Mouse (Mus musculus) lung, postnatal 36 days (tissue): ENCODE results near the gene Dars.
A peak's percentile ranks its signal among the peaks of the same experiment; 100 is the strongest.

Experiments used
- DNase-seq: peaks from one replicate; pipeline ENCODE4 v3.0.0; 2022; ENCODE audit warnings: mixed read lengths

The Dars gene

DNA sequence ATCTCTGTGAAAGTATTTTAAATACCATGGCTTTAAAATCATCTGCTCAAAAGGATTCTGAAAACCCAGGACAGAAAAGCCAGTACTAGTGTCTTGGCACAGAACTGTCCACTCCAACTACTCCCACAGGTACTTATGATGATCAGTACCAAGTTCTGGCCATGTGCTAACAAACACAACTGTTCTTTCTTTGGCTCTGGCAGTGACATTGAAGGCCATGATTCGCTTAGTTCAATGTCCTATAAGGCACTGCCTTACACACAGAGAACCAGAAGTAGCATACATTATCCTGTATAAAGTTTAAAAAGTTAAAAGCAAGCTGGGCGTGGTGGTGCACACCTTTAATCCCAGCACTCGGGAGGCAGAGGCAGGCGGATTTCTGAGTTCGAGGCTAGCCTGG lies 6.0 kb downstream of the Dars start:
- no peak for DNase-seq

DNA sequence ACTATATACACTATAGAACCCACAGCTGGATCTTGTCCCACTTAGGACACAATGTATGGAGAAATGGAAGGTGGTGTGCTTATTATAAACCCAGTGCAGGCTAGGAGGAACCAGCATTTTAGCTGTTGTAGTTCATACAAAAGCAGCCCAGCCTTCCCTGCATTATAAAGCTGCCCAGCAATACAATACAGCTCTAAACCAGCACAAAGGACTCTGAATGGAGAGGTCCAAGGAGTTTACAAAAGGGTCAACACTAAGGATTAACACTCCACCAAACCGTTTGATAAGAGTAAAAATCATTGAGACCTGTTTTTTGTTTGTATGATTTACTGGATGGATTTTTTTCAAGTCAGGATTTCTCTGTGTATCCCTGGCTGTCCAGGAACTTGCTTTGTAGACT lies 10.3 kb downstream of the Dars start:
- no peak for DNase-seq

DNA sequence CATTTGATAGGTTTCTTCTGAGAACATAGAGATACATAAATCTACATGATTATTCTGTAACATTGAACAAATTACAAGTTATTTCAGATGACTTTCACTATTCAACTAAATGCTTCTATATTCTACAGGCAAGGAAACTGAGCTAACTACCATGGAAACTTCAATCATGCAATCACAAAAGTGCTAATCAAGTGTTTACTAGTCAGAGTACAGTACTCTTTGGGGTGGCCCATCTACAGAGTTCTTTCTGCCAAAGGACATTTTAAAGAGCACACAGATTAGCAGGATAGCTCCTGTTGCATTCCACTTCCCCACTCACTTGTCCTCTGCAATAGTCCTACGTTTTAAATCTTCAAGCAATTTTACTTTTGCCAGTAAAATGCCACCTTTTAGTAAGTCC lies 11.5 kb downstream of the Dars start:
- no peak for DNase-seq

DNA sequence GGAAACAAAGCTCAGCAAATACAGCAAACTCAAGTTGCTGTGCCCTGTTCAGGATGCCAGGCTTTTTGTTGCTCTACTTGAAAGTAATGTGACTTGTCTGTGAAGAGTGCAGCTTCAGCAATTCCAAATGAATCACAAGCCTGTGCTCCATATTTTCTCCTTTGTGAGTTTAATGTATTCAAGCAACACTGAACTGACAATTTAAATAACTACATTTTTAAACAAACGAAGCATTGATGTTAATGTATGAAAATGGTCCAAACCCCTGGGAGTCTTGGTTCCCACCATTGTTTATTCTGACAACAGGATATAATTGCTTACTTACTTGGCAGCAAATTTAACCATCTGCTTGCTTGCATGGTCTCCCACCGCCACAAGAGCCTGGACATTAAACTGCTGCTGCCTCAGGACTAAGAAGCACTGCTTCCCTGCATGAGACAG lies 12.1 kb downstream of the Dars start:
- DNase-seq: peak; percentile 18

DNA sequence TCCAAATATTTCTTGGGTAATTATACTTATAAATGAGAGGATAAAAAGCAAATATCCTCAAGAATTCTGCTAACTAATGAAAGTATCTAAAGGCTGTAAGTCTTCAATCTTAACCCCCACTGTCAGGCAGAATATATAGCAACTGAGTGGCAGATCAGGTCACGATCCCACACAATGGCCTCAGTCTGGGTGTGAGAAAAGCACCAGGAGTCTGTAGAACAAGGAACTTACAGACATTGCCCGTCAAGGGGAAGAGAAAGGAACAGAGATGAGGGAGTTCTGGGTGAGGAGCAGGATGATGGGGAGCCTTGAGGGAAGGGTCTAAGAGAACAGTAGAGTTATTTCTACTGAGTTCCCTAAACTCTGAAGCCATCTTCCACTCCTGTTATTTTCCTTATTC lies 16.2 kb downstream of the Dars start:
- DNase-seq: no peak

DNA sequence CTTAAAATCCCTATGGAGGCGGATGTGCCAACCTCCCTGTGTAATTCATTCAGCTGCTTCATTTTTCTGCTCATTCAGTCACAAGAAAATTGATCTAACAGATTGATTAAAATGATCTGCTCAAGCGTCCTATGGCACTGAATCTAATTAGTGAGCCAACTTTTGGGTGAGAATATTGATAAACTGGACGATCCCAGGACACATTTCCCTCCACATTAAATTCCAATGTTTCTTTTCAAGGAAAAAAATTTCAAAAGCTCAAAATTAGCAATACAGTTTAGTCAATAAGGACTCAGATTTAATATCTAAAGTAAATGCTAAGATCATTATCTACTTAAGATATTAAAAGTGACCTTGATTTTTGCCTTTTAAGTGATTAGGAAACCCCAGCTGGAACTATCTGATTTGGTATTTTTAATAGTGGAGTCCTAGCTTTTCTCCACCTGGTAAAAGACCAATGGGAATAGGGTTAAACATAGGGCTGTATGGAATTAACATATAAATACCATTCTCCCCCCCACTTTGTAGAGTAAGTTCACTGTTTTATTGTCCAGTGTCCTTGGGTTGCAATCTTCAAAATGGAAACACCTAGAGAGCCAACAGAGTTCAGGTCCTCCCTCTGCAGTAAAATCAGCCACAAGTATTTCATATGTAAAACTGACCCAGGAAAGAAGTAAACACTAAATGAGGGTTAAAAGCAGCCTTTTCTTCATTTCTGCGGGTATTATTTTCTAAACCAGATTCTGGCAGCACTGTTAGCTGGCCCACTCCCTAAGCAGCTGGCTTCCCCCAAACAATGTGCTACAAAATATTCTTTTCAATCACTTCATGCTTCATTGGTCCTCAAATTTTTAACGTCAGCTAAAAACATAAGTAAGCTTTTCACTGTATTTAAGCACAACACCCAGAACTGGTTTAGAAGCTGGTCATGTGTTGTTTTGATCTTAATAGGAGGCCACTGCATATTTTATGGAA lies 16.9 kb downstream of the Dars start:
- no peak for DNase-seq

DNA sequence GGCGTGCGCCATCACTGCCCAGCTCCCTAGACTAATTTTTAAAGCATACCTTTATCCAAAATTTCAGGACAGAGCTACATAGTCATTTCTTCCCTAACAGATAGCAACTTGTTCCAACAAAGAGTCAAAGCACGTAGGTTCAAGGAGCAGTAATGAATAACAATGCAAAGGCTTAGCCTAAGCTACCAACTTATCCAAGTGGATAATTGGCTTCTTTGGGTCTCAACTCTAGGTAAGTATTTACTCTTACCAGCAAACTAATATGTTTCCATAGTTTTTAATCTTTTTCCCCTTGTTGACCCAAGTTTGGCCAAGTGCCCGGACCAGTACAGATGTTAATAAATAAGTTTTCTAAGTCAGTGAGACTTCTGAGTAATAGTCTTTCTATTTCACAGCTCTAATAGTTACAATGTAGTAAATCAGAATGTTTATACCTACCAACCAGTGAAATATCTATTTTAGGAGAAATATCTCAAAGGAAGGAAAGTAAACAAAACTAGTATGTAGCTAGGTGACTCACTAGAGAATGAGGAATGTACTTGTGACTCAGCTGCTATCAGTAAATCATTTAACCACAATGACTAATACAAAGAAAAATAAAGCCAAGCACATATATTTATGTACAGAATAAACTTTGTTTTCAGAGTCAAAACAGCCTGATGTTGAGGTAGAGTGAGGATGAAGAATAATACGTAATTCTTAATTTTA lies 18.3 kb downstream of the Dars start:
- peak; percentile 22 for DNase-seq

DNA sequence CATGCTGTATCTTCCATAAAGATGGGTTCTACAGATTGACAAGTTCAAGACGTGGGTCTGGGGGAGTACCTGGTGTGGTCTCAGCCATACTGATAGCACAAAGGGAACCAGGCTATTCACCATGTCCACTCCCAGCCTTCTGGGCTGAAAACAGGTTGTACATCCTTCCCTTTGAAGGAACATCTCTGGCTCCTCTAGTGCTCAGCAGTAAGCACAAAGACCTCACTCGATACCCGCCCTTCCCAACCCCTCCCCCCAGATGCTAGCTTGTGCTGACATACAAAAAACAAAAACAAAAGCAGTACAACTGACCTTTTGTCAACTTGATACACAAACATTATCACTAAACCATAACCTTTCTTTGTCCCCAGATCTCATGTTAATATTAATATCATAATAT lies 22.5 kb downstream of the Dars start:
- DNase-seq: no peak

DNA sequence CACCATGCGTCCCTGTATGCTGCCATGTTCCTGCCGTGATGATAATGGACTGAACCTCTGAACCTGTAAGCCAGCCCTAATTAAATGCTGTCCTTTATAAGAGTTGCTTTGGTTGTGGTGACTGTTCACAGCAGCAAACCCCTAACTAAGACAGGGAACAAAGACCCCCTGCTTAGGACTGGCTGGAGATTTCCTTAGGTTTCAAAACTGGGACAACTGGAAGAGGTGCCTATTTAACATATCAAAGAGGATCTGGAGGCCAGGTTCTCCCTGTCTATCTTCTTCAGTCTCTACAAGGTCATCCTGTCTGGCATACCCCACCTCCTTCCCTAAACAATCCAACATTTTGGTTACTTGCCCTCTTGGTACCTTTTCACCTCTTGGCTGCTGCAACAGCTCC lies 24.8 kb downstream of the Dars start:
- no peak for DNase-seq

DNA sequence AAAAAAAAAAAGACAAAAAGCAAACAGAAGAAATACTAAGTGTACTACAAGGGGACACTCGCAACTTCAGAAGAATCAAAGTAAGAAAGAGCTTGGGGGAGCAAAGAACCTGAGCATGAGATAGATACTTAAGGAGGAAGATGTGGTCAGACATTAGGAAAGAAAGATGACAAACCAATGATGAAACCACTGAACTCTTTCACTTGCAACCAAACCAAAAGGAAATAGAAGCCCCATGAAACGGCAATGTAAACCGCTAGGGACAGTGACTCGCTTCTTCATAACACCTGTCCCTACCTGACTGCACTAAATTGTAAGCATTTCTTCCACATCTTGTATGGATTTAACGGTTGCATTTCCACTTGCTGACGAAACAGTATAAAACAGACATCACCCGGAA lies 30.7 kb downstream of the Dars start:
- no peak for DNase-seq

DNA sequence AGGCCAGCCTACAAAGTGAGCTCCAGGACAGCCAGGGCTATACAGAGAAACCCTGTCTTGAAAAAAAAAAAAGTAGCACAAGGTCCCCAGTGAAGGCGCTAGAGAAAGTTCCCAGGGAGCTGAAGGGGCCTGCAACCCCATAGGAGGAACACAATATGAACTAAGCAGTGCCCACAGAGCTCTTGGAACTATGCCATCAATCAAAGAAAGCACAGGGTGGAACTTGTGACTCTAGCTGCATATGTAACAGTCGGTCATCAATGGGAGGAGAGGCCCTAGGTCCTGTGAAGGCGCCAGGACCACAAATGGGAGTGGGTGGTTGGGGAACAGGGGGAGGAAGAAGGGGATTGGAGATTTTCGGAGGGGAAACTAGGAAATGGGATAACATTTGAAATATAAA lies 40.3 kb downstream of the Dars start:
- no peak for DNase-seq

DNA sequence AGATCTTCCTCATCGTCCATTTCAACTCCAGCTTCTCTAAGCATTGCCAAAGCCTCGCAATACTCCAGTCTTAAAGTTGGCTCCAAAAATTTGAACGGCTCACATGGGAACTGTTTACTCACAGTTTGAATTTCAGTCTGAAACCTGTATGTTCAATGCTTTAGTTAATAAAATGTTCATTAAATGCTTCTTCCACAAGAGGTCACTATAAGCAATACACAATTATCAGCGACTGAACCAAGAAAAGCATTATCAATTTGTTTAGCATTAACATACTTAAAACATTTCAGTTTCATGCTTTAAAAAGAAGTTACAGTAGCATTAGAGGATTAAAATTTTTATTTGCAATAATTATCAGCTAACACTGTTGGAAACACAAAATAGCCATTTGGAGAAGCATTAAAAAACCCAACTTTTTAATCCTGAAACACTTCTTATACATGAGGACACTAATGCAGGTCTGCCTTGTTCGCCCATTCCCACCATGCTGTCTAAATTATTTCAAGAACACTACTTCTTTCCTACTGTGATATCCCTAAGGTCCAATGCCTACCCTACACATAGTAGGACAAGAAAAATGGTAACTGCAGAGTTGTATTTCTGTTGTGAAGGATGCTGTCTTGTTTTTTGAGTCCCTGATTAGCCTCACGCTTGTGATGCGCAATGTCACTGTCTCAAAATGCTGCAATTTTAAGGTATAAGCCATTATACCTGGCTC lies 44.9 kb downstream of the Dars start:
- DNase-seq: no peak

DNA sequence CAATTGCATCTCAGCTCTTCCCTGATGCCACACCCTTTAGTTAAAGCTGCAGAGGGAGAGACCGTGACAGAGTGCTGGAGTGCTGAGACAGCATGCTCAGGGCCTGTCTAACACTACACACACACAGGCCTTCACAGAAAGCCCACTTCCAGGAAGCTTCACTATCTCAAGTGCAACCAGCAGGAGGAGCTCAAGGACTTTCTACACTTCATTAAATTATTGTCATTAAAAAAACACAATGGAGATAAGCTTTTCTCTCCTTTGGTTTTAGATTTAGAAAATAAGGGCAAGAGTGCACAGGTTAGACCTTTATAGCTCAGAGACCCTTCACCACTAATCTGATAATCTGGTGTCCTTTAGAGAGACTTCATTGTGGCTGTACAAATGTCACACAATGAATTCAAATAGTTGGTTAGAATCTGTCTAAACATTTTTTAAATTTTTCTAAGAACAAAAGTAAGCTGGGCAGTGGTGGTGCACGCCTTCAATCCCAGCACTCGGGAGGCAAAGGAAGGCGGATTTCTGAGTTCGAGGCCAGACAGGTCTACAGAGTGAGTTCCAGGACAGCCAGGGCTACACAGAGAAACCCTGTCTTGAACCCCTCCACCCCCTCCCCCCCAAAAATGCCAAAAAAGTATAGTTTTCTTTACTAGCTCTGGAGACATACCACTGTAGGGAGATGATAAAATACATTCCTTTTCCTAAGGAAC lies 48.3 kb downstream of the Dars start:
- peak; percentile 84 for DNase-seq

DNA sequence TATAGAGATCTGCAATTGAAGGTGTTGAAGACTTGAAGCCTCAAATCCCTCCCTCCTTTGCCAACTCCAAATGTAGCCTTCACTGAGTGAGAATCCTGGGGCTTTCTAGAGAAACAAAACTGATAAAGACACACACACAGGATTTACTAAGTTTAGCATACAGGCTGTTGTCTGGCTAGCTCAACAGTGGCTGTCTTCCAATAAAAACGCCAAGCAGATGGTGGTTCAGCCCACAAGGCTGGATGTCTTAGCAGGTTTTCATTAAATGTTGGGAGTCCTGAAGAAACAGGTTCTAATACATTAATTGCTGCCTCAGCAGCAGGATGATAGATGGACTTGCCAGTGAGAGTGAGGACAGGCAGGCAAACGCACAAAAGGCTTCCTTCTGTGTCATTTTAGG lies 56.6 kb downstream of the Dars start:
- no peak for DNase-seq

DNA sequence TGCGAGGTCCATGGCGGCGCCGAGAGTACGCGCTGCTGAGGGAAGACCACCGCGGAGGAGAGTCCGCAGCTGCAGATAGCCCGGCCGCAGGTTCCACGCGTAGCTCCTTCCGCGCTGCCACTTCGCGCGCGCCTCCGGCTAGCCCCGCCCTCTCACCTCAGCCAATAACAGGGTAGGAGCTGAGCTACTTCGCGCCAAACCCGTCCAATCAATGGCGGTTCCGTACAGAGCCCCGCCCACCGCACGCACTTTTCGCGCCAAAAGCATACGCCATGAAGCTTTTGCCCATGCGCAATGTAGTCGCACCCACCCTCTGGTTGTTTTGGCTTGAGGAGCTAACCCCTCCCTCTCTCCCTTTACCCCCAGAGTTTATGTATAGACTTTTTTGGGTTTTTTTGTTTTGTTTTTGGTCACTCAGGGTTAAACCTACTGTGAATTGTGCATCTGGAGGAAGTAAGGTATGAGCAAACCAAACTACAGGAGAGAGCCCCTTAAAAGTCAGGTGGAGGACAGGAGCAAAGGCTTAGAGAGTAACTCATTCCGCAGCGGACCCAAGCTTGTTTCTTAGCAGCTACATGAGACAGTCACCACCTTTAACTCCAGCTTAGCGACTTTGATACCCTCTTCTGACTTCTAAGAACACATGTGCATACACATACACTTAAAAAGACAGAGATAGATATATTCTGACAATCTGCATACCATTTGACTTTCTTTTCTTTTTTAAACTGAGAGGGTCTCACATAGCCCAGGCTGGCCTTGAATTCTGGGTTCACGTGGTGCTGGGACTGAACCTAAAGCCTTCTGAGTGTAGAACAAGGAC lies 57.4 kb downstream of the Dars start, which contains the start of gene Mcm6:
TSS of gene Mcm6 (minus strand) at position 111 of the 823 bp plus-strand sequence.
- peak; percentile 98 for DNase-seq

DNA sequence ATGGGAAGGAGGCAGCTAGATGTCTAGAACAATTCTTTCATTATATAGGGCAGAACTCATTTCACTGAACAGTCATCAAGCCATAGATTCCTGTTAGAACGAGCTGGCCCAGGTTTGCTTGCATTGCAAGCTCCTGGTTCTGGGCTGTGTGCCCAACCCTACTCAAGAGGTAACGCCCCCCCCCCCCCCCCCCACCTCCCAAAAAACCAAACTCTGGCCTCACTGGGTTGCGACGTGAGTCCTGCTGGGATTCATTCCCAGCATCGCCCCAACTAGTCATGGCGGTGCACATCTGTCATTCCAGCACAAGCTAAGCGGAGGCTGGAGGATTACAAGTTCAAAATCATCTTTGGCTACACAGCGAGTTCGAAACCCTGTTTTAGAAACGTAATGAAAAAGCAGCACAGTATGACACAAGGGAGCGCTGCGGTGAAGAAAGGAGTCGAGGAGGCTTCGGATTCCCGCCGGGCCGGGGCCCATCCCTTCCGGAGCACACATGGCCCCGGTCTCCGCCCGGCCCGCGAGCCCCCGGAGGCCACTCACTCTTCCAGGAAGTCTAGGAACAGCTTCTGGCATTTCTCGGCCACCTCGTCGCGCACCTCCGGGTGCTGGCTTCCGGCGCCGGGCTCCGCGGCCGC lies 58.1 kb downstream of the Dars start:
- peak; percentile 34 for DNase-seq

DNA sequence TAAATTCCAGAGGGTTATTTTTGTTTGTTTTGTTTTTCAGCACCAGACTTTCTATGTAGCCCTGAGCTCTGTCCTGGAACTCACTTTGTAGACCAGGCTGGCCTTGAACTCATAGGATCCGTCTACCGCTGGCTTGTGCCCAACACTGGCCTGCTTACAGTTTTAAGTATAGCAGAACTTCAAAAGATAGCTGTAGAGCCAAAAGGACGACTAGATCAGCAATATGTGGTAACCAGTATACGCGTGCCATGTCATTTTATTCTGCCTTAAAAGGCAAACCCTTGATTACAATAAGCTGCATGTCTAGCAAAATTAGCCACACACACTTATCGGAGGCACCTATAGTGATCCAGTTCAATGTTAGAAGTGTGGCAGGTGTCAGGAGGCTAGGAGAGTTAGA lies 58.9 kb downstream of the Dars start:
- no peak for DNase-seq

DNA sequence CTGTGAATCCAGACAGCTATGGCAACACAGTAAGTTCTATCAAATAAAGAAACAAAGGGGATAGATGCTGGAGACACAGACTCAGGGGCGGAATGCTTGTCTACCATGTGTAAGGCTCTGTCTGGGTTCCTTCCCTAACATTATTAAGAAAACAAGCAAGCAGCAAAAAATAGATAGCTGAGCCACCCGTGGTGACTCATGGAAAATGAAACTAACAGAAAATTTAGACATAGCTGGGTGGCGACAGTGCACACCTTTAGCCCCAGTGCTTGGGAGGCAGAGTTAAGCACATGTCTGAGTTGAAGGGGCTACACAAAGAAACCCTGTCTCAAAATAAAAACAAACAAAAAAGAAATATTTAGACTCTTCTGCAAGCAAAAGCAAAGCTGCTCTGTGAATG lies 59.7 kb downstream of the Dars start:
- DNase-seq: no peak

DNA sequence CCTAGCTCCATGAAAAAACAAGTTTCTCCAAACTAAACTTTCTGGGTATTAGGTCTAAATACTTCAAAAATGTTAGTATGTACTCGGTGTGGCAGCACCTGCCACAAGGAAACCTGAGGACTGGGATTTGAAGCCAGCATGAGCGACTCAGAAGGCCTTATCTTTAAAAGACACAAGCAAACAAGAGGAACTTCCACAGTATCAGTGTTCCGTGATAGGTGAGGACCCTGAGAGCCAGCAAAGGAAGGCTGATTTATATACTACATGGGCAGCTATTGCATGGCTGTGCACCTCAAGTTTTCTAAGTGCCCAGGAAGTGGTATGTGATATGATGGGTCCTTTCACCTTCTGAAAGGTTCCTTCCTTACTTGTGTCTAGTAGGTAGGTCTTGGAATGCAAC lies 64.1 kb downstream of the Dars start:
- DNase-seq: no peak

DNA sequence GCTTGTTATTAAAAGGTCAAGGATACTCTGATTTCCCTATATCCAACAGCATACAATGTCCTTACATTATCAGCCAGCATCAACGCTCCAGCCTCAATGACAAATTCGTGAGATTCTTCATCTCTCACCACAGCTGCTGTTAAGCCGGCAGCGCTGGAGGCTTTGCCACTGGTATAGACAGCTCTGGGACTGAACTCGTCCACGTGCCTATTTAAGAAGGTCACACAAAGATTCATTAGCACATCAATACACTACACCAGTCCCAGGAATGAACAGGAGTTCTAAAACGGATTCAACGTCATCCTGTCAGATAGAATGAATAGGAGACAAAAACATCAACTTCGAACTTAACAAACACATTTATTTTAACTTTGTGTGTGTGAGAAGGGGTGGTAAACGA lies 72.9 kb downstream of the Dars start:
- no peak for DNase-seq

DNA sequence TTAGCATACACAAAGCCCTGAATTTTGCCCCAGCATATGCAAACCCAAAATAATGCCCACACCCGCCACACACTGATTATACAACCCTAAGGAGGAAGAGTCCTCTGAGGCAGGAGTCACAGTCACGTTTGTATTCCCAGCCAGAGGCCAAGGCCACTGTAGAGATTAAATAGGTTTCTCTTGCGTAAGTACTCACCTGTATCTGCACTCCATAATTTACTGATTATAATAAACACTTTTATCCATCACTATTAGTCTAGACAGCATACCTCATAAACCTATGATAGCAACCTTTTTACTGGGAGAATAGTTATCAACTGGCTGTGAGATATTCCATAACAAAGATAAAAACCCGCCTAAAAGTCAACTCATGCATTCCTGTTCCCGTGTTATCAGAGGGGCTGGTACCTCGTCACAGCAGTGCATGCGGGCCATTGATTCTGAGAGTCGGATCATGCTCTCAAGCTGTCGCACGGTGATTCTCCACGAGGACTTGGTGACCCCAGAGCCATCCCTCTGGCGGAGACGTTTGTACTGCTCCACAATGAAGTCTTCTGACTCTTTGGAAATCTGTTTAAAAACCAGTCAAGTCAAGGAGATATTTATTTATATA lies 79.4 kb downstream of the Dars start:
- no peak for DNase-seq
